Mouse (Mus musculus) hindbrain, embryonic 14.5 days (tissue): ENCODE measurements around the gene Smc1b. TPM values are rescaled to one million over a fixed set of nuclear protein-coding genes. Genes with fewer than 3 reads are reported as not detected.

Experiments used
- ATAC-seq: fragments of 200-750 bp; cut with Nextera tagmentation; 2 replicates; pipeline ENCODE4 v1.8.0; 2017; ENCODE audit warnings: moderate number of reproducible peaks, mild to moderate bottlenecking, moderate TSS enrichment, moderate library complexity; ENCODE audit not compliant: low FRiP score
- DNase-seq: peaks from one replicate; pipeline ENCODE4 v3.0.0-alpha.2; 2015; ENCODE audit warnings: low spot score
- H3K27ac ChIP-seq: fragments of 300-500 bp; sonication (generic); 2 replicates; pipeline ENCODE4 v1.5.1; 2014; ENCODE audit warnings: mild to moderate bottlenecking, moderate library complexity
- H3K27me3 ChIP-seq: fragments of 300-500 bp; sonication (generic); 2 replicates; pipeline ENCODE4 v1.6.1; 2014; ENCODE audit warnings: mild to moderate bottlenecking, low read length, mixed read lengths; ENCODE audit not compliant: control insufficient read depth, insufficient read depth
- H3K36me3 ChIP-seq: fragments of 300-500 bp; sonication (generic); replicated peaks from 2 replicates; pipeline ENCODE4 v1.6.1; 2014; ENCODE audit not compliant: control insufficient read depth, insufficient read depth
- H3K4me1 ChIP-seq: fragments of 300-500 bp; sonication (generic); replicated peaks from 2 replicates; pipeline ENCODE4 v1.6.1; 2014; ENCODE audit warnings: antibody characterized with exemption, low read length, mixed read lengths; ENCODE audit not compliant: control insufficient read depth, insufficient read depth
- H3K4me2 ChIP-seq: fragments of 300-500 bp; sonication (generic); replicated peaks from 2 replicates; pipeline ENCODE4 v1.6.1; 2014; ENCODE audit warnings: mild to moderate bottlenecking, moderate library complexity
- H3K4me3 ChIP-seq: fragments of 300-500 bp; sonication (generic); replicated peaks from 2 replicates; pipeline ENCODE4 v1.5.1; 2014; ENCODE audit warnings: mild to moderate bottlenecking, low read length
- H3K9ac ChIP-seq: fragments of 300-500 bp; sonication (generic); 2 replicates; pipeline ENCODE4 v1.6.1; 2014
- H3K9me3 ChIP-seq: fragments of 300-500 bp; sonication (generic); 2 replicates; pipeline ENCODE4 v1.6.1; 2016; ENCODE audit warnings: low read length; ENCODE audit not compliant: control insufficient read depth
- WGBS: fragments of 180-500 bp; shearing (Covaris S2); extraction: QIAGEN DNeasy Blood & Tissue Kit; methylation state at CpG from one replicate; pipeline ENCODE4 v1.1.7; 2014; 5-methylcytosine and 5-hydroxymethylcytosine counted together
- polyA plus RNA-seq: library from polyadenylated mRNA; unstranded; fragments of >200 nt; fragmentation: Nextera tagmentation; extraction: Ambion mirVana; gene quantifications from 2 replicates; pipeline ENCODE4 v1.2.1, GENCODE M21; 2014

Smc1b gene
- polyA plus RNA-seq, 1 experiment from 2014 or later = 0.08 TPM

DNA sequence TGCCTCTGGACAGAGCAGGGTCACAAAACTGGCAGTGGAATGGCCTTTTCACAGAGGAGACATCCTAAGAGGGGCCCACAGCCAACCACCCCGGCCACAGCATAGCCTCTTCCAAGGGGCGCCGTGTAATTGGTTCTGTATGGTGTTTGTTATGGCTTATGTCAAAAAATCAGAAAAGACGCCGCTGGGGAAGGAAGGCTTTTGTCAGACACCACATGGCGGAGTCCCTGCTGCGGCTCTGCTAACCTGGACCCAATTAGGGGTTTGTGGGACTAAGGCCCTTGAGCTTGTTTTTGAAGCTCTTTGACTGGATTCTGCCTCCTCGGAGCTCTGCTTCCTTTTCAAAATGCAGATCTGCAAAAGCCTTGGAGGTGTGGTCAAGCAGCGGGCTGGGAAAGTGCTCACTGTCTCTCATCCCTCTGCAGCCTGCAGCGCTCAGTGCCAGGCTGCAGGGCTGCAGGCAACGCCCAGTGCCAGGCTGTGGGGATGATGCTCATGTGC, 34.7 kb upstream of the Smc1b start:
- Histone ChIP-seq H3K36me3 (no peaks in the 10 kb centered on the region), H3K27me3 (no peaks in the 10 kb centered on the region), H3K9me3 (no peaks in the 10 kb centered on the region), H3K4me2 (0 out of 2 replicates have a peak overlapping the region, but pooled peaks have one; percentile 17), H3K27ac (peak overlapping the region; percentile 27; the same call in 1 of the 2 replicates), H3K4me3 (no peak overlapping the region), H3K9ac (peak overlapping the region; percentile 37; the same call in 1 of the 2 replicates), H3K4me1 (peaks cover 16% of the 10 kb centered on the region; the same call in 1 of the 2 replicates)
- 18% methylated on average over 11 of the region's 11 CpGs for WGBS
- DNase-seq (peak; percentile 41), ATAC-seq (no peak; the same call in 1 of the 2 replicates)

DNA sequence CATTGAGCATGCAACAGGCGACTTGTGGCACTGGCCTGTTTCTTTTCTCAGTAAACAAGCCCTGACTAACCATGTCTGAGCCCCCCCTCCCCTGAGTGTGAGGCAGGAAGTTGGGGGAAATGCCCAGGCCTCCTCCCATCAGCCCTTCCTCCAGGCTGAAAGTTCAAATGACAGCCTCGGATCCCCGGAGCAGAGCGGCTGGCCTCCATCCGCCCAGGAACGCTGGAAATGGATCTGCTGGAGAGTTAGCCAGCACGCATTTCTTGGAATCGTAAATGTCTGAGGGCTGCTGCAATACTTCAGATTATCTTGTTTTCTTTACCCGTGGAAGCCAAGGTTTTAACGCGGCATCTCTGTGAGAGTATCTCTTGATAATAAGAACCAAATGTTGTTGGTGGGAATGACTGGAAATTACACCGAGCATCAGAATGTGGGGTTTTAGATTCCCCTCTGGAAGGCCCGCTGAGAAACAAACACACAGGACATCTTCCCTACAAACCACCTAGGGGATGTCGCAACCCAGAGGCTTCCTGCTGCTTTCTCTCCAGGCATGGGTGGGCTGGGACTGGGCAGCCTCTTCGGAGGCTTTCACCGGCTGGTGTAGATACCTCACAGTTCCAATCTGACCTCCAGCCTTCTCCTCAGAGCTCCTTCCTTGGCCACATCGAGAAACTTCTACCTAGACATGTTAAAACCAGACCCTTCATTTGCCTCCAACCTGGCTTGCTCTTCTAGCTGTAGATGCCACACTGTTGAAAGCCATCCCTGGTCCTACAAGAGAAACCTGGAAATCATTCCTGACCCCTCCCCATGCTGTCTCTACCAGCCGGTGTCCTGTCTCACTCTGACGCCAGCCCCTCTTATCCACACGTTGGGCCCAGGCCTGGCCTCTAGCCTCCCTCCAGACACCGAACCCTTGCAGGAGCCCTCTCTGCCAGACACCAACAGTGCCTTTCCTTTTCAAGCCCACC, 31.2 kb upstream of the Smc1b start:
- no peak overlapping the region for H3K27ac ChIP-seq
- DNase-seq = no peak
- H3K4me1 ChIP-seq = peaks cover 16% of the 10 kb centered on the region; the same call in 1 of the 2 replicates
- ATAC-seq = no peak
- 69% methylated on average over 21 of the region's 21 CpGs for WGBS
- no peaks in the 10 kb centered on the region for H3K9me3 ChIP-seq
- H3K4me3 ChIP-seq = no peak overlapping the region
- no peak overlapping the region for H3K4me2 ChIP-seq
- H3K27me3 ChIP-seq = no peaks in the 10 kb centered on the region
- no peaks in the 10 kb centered on the region for H3K36me3 ChIP-seq
- no peak overlapping the region for H3K9ac ChIP-seq

DNA sequence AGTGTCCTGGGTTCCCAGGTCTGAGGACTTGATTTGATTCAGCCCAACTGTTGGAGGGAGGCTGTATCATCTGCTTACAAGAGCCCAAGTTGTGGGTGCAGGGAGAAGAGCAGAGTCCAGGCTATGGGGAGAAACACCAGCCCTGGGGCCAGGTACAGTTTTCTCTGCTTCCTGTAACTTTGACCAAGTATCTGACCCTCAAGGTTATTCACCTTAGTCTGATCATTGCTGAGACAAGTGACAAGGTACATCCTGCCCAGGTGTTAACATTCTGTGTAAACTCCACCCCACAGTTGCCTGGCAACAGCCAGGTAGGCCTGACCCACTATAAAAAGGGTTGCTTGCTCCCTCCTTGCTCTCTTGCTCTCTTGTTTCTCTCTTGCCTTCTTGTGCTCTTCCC, 29.7 kb upstream of the Smc1b start:
- ATAC-seq = no peak
- DNase-seq = no peak
- no peak overlapping the region for H3K4me2 ChIP-seq

DNA sequence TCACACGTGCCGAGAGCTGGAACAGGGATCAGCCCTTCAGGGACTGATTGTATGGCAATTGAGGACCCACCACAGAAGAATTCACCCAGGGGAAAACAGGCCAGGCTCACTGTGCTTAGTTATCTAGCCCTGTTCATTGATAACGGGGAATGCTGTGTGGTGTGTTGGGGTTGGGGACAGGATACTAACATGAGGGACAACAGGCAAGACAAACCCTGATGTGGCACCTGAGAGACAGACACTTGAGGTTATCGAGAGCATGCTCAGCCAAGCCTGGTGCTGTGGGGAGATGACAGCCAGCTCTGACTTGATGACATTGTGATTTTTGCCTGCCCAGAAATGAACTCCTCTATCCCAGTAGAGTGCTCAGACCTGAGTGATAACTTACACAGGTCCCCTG, 24.4 kb upstream of the Smc1b start:
- Histone ChIP-seq H3K4me2 (no peak overlapping the region), H3K9ac (no peak overlapping the region), H3K36me3 (no peaks in the 10 kb centered on the region), H3K27me3 (no peaks in the 10 kb centered on the region), H3K27ac (no peak overlapping the region), H3K9me3 (no peaks in the 10 kb centered on the region), H3K4me1 (no peaks in the 10 kb centered on the region), H3K4me3 (no peak overlapping the region)
- ATAC-seq = no peak
- WGBS = 62% methylated on average over 4 of the region's 4 CpGs
- DNase-seq = no peak

More for the DNA sequence above, 29.7 kb upstream of the Smc1b start:
- H3K4me1 ChIP-seq = peaks cover 7% of the 10 kb centered on the region; the same call in 1 of the 2 replicates
- H3K36me3 ChIP-seq = no peaks in the 10 kb centered on the region
- no peak overlapping the region for H3K4me3 ChIP-seq
- H3K9me3 ChIP-seq = no peaks in the 10 kb centered on the region
- H3K27me3 ChIP-seq = no peaks in the 10 kb centered on the region
- H3K27ac ChIP-seq = no peak overlapping the region
- H3K9ac ChIP-seq = no peak overlapping the region

DNA sequence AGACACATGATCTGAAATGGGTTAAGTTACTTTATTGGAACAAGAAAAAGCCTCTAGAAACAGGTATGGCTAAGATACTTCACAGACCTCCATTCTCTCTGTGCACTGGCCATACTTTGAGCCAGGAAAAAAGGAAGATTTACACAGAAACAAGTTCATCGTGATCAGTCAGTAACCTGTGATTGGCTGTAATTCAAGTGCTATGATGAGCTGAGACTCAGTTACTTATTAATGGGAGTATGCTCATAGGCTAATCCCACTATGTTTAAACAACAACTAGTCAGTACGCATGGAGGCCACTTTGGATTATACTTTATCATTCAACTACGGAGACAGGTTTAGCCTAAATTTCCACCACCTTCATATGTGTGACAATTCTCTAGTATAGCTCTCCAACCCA, 22.3 kb upstream of the Smc1b start:
- Histone ChIP-seq H3K36me3 (no peaks in the 10 kb centered on the region), H3K27me3 (no peaks in the 10 kb centered on the region), H3K9me3 (no peaks in the 10 kb centered on the region), H3K27ac (no peak overlapping the region), H3K9ac (no peak overlapping the region), H3K4me1 (no peaks in the 10 kb centered on the region), H3K4me2 (no peak overlapping the region), H3K4me3 (no peak overlapping the region)
- ATAC-seq (no peak), DNase-seq (no peak)
- WGBS = 95% methylated on average over 3 of the region's 3 CpGs

DNA sequence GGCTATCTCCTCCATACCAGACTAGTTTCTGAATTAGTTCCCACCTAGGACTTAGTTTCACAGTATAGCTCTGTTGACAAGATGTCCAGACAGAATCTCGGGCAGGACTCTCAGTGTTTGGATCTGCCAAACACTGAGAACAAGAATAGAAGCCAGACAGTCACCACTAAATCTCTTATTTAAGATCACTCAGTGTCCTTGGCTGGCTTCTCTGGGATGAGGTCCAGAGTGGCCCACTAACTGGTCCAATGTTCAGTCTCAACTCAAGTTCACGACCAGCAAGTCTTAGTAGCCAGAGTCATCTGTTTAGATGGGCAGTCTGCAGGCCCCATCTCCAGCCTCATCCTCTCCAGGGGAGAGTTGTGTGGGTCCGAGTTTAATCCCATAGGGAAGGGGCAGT, 20.8 kb upstream of the Smc1b start:
- ATAC-seq = no peak
- no peak overlapping the region for H3K4me3 ChIP-seq
- no peaks in the 10 kb centered on the region for H3K27me3 ChIP-seq
- H3K9me3 ChIP-seq = no peaks in the 10 kb centered on the region
- no peak overlapping the region for H3K27ac ChIP-seq
- H3K36me3 ChIP-seq = no peaks in the 10 kb centered on the region
- 86% methylated on average over 3 of the region's 3 CpGs for WGBS
- H3K9ac ChIP-seq = no peak overlapping the region
- H3K4me2 ChIP-seq = no peak overlapping the region
- no peak for DNase-seq
- H3K4me1 ChIP-seq = no peaks in the 10 kb centered on the region

DNA sequence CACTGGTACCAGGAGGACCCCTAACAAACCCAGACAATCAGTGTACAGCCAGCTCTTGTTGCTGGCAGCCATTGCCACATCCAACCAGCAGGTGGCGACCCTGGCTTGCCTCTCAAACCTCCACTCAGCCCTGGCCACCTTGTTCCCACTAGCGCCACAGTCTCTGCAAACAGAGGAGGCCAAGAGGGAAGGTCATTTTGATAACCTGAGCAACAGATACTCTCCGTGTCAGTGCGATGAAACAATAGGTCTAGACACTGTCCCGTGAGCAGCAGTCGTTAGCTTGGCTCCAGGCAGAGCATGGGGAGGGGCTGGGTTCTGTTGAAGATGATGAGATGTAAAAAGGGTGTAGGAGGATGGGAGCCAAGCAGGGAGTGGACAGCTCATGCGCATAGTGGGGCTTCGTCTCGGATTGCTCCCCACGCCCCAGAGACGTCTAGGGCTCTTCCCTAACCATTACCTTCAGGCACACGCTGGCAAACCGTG, 19.7 kb upstream of the Smc1b start:
- H3K4me3 ChIP-seq = no peak overlapping the region
- H3K9me3 ChIP-seq = no peaks in the 10 kb centered on the region
- H3K36me3 ChIP-seq = no peaks in the 10 kb centered on the region
- WGBS = 29% methylated on average over 13 of the region's 13 CpGs
- H3K9ac ChIP-seq = no peak overlapping the region
- peak; percentile 79 for DNase-seq
- H3K4me2 ChIP-seq = no peak overlapping the region
- no peaks in the 10 kb centered on the region for H3K27me3 ChIP-seq
- peak; percentile 40; the same call in 1 of the 2 replicates for ATAC-seq
- no peak overlapping the region for H3K27ac ChIP-seq
- H3K4me1 ChIP-seq = no peaks in the 10 kb centered on the region

DNA sequence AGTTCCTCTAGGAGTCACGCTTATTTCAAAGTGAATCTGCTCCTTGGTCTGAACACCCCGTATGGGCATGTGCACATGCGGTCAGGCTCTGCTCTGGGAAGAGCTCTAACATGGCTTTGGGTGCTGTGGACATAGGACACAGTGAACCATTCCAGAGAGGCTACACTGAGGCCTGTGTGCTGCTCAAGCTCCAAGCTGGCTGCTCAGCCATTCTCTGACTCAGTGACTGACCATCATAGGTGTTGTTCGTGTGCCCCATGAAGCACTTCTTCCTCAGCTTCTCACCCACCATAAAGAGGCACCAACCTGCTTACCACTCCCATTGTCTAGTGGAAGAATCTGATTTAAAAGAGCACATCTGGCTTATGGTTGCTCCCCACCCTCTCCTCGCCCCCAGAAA, 12.5 kb upstream of the Smc1b start:
- ATAC-seq = no peak
- H3K4me2 ChIP-seq = no peak overlapping the region

DNA sequence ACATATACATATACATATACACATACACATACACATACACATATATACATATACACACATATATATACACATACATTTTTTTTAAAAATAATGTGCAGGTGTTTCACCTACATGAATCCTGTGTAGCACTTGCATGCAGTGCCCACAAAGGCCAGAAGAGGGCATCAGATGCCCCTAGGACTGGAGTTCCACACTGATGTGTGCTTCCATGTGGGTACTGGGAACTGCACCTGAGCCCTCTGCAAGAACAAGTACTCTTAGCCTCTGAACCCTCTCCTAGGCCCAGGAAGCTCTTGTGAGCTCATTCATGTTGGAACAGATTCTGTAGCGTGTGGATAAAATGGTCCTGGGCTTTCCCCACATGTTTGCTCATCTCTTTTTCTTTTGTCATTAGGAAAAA, 12.0 kb upstream of the Smc1b start:
- Histone ChIP-seq H3K27me3 (no peaks in the 10 kb centered on the region), H3K36me3 (no peaks in the 10 kb centered on the region), H3K9ac (no peak overlapping the region), H3K4me2 (no peak overlapping the region), H3K9me3 (no peaks in the 10 kb centered on the region), H3K4me3 (no peak overlapping the region), H3K27ac (no peak overlapping the region), H3K4me1 (no peaks in the 10 kb centered on the region)
- WGBS = 93% methylated on average over 1 of the region's 1 CpGs
- ATAC-seq (no peak), DNase-seq (no peak)

More for the DNA sequence above, 12.5 kb upstream of the Smc1b start:
- H3K27ac ChIP-seq = no peak overlapping the region
- H3K9ac ChIP-seq = no peak overlapping the region
- DNase-seq = no peak
- H3K9me3 ChIP-seq = no peaks in the 10 kb centered on the region
- no peaks in the 10 kb centered on the region for H3K27me3 ChIP-seq
- H3K4me3 ChIP-seq = no peak overlapping the region
- no peaks in the 10 kb centered on the region for H3K4me1 ChIP-seq
- WGBS = 87% methylated on average over 5 of the region's 5 CpGs
- H3K36me3 ChIP-seq = no peaks in the 10 kb centered on the region
